Mouse (Mus musculus) CH12.LX (cell line): ENCODE measurements around the gene F7. TPM values are rescaled to one million over a fixed set of nuclear protein-coding genes. Genes with fewer than 3 reads are reported as not detected.

ENCODE experiments used
- DNase-seq: peaks from one replicate; pipeline ENCODE4 v3.0.0-alpha.2; 2013; ENCODE audit errors: extremely low read depth
- H3K27ac ChIP-seq: 2 replicates; pipeline ENCODE4 v1.5.1; 2012; ENCODE audit warnings: low read depth, mild to moderate bottlenecking, control low read depth, moderate library complexity; ENCODE audit not compliant: insufficient read depth
- H3K27me3 ChIP-seq: replicated peaks from 2 replicates; pipeline ENCODE3; 2012; ENCODE audit warnings: inconsistent platforms
- H3K36me3 ChIP-seq, 2 experiments: replicated peaks in 1 of 2; 2 replicates each; pipeline versions ENCODE3 to v1.6.1; 2012; ENCODE audit warnings: inconsistent platforms in 1 of 2, low read length in 1 of 2, mild to moderate bottlenecking in 1 of 2, mixed read lengths in 1 of 2, moderate library complexity in 1 of 2; ENCODE audit not compliant: control insufficient read depth in 1 of 2, insufficient read depth in 1 of 2
- H3K4me1 ChIP-seq, 2 experiments: 2 replicates each; pipeline ENCODE4 v1.6.1; 2012; ENCODE audit warnings: inconsistent platforms in 1 of 2, moderate library complexity in 1 of 2; ENCODE audit not compliant: insufficient read depth in 2 of 2, control insufficient read depth in 1 of 2
- H3K4me2 ChIP-seq: 2 replicates; pipeline ENCODE4 v1.6.1; 2012; ENCODE audit warnings: low read depth, mild to moderate bottlenecking, control low read depth; ENCODE audit not compliant: poor library complexity, insufficient read depth, severe bottlenecking
- H3K4me3 ChIP-seq, 3 experiments: fragments of 150-350 bp in 1 of 3; sonication (generic) in 1 of 3; replicated peaks in 1 of 3; 2 replicates each; pipeline versions ENCODE3 to v1.5.1; 2011 to 2012; ENCODE audit warnings: low read depth in 2 of 3, low read length in 2 of 3, mild to moderate bottlenecking in 2 of 3, moderate library complexity in 2 of 3, control low read depth in 1 of 3, improper control_type of control experiment in 1 of 3, inconsistent platforms in 1 of 3, mixed read lengths in 1 of 3; ENCODE audit not compliant: poor library complexity in 1 of 3
- H3K79me2 ChIP-seq: replicated peaks from 2 replicates; pipeline ENCODE4 v1.6.1; 2012; ENCODE audit warnings: mild to moderate bottlenecking, moderate library complexity; ENCODE audit not compliant: control insufficient read depth, poor library complexity, insufficient read depth, severe bottlenecking; ENCODE audit errors: extremely low read depth
- H3K9ac ChIP-seq: 2 replicates; pipeline ENCODE4 v1.6.1; 2012; ENCODE audit warnings: low read depth, mild to moderate bottlenecking, control low read depth, moderate library complexity; ENCODE audit not compliant: insufficient read depth
- H3K9me3 ChIP-seq: replicated peaks from 2 replicates; pipeline ENCODE3; 2012; ENCODE audit warnings: low read length, inconsistent platforms, mixed read lengths
- CHD1 ChIP-seq: IDR thresholded peaks from 2 replicates; pipeline ENCODE4 v1.6.1; 2012; ENCODE audit warnings: low read depth, low read length, improper control_type of control experiment, inconsistent platforms
- CTCF ChIP-seq, 2 experiments: IDR thresholded peaks in 1 of 2; conservative IDR thresholded peaks in 1 of 2; 2 replicates each; pipeline ENCODE4 v1.5.1; 2011 to 2012; ENCODE audit warnings: low read depth in 2 of 2, low read length in 2 of 2, improper control_type of control experiment in 1 of 2, inconsistent platforms in 1 of 2, mild to moderate bottlenecking in 1 of 2, moderate library complexity in 1 of 2
- ELF1 ChIP-seq: IDR thresholded peaks from 2 replicates; pipeline ENCODE4 v1.6.1; 2014; ENCODE audit warnings: low read depth, mild to moderate bottlenecking, inconsistent platforms, low read length, improper control_type of control experiment
- GABPA ChIP-seq: IDR thresholded peaks from 2 replicates; pipeline ENCODE4 v1.6.1; 2012; ENCODE audit warnings: low read depth, low read length, improper control_type of control experiment, inconsistent platforms; ENCODE audit not compliant: insufficient replicate concordance
- HCFC1 ChIP-seq: IDR thresholded peaks from 2 replicates; pipeline ENCODE4 v1.6.1; 2012; ENCODE audit warnings: low read depth, mild to moderate bottlenecking, inconsistent platforms, low read length, improper control_type of control experiment
- MAX ChIP-seq: IDR thresholded peaks from 2 replicates; pipeline ENCODE4 v1.6.1; 2011; ENCODE audit warnings: low read length, improper control_type of control experiment
- MAZ ChIP-seq: IDR thresholded peaks from 2 replicates; pipeline ENCODE4 v1.6.1; 2012; ENCODE audit warnings: low read depth, mild to moderate bottlenecking, inconsistent platforms, low read length, improper control_type of control experiment, moderate library complexity
- MXI1 ChIP-seq: IDR thresholded peaks from 2 replicates; pipeline ENCODE4 v1.6.1; 2011; ENCODE audit warnings: mild to moderate bottlenecking, low read depth, low read length, improper control_type of control experiment
- NELFE ChIP-seq: IDR thresholded peaks from 2 replicates; pipeline ENCODE4 v1.6.1; 2011; ENCODE audit warnings: low read depth, low read length, improper control_type of control experiment
- NRF1 ChIP-seq: IDR thresholded peaks from 2 replicates; pipeline ENCODE4 v1.6.1; 2014; ENCODE audit warnings: low read depth, mild to moderate bottlenecking, inconsistent platforms, low read length, improper control_type of control experiment, moderate library complexity
- PAX5 ChIP-seq: IDR thresholded peaks from 2 replicates; pipeline ENCODE4 v1.6.1; 2012; ENCODE audit warnings: low read length, inconsistent platforms, mixed read lengths
- POLR2A ChIP-seq: IDR thresholded peaks from 2 replicates; pipeline ENCODE4 v1.6.1; 2011; ENCODE audit warnings: low read depth, mild to moderate bottlenecking, improper control_type of control experiment, low read length
- POLR2AphosphoS2 ChIP-seq: IDR thresholded peaks from 2 replicates; pipeline ENCODE4 v1.6.1; 2011; ENCODE audit warnings: low read depth, low read length, improper control_type of control experiment
- RAD21 ChIP-seq: IDR thresholded peaks from 2 replicates; pipeline ENCODE4 v1.6.1; 2011; ENCODE audit warnings: low read depth, mild to moderate bottlenecking, low read length, improper control_type of control experiment, moderate library complexity
- RCOR1 ChIP-seq: conservative IDR thresholded peaks from 2 replicates; pipeline ENCODE4 v1.6.1; 2012; ENCODE audit warnings: low read depth, mild to moderate bottlenecking, inconsistent platforms, low read length, improper control_type of control experiment
- SMC3 ChIP-seq: IDR thresholded peaks from 2 replicates; pipeline ENCODE4 v1.6.1; 2011; ENCODE audit warnings: low read depth, low read length, improper control_type of control experiment
- TBP ChIP-seq: conservative IDR thresholded peaks from 2 replicates; pipeline ENCODE4 v1.6.1; 2011; ENCODE audit warnings: low read depth, low read length, improper control_type of control experiment
- ZKSCAN1 ChIP-seq: IDR thresholded peaks from 2 replicates; pipeline ENCODE4 v1.6.1; 2012; ENCODE audit warnings: low read depth, inconsistent platforms, low read length, improper control_type of control experiment, borderline replicate concordance
- ZMIZ1 ChIP-seq: IDR thresholded peaks from 2 replicates; pipeline ENCODE4 v1.6.1; 2012; ENCODE audit warnings: low read depth, mild to moderate bottlenecking, inconsistent platforms, low read length, improper control_type of control experiment
- ZNF384 ChIP-seq: IDR thresholded peaks from 2 replicates; pipeline ENCODE4 v1.6.1; 2012; ENCODE audit warnings: low read depth, low read length, improper control_type of control experiment, inconsistent platforms
- dilution Hi-C: fragments of 300-500 bp; cut with MboI; formaldehyde crosslinking; loops from 2 replicates; pipeline ENCODE4 v1.14.3; 2020; ENCODE audit warnings: low sequenced_read_pairs; ENCODE audit not compliant: extremely low pct_unique_long_range_greater_than_20kb, extremely low pct_ligation_motif_present
- in situ Hi-C: fragments of 300-500 bp; cut with MboI; formaldehyde crosslinking; loops from 3 replicates; pipeline ENCODE4 v1.14.3; 2019; ENCODE audit warnings: low sequenced_read_pairs, low pct_ligation_motif_present, low pct_unique_long_range_greater_than_20kb, mixed read lengths
- polyA plus RNA-seq: library from polyadenylated mRNA; unstranded; fragments of >175 nt; gene quantifications from 2 replicates; pipeline ENCODE4 v1.2.1, GENCODE M21; 2012; ENCODE audit warnings: low read depth; ENCODE audit not compliant: insufficient read length
- total RNA-seq, 2 experiments: library from RNA; depleted of rRNA; stranded (reverse); fragments of 300-350 nt in 1 of 2; fragments of >200 nt in 1 of 2; gene quantifications; 2 replicates each; pipeline ENCODE4 v1.2.3; 2012 to 2014

The F7 gene
- total and polyA plus RNA-seq, 3 experiments = not detected

DNA sequence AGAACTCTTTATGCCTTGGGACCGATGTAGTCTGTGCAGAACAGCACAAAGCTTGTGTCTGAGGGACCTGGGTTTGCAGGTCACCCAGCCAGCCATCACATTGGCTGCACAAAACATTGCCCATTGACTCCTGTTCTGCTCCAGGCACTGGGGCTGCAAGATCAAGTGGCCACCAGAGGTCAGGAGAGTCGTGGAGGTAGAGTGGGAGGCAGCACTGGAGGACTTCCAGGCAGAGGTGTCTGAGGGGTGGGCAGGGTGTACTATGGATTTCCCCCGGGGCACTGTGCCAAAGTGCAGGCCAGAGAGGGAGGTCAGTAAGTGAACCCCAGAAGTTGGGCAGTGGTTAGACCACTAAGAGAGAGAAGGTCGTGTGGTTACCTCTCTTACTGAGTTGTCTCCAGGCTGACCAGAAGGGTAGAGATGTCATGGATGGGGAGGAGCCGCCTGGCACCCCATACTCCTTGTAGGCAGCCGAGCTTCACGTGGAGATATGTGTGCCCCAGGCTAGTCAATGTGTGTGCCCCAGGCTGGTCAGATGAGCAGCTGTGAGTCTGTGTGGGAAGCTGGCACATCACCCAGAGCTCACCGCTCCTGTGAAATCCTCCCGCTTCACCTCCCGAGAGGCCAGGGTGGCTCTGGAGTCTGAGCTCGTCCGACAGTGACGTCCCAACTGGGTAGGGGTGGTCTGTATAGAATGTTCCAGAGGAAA, 37.0 kb upstream of the F7 start:
- TF ChIP-seq RAD21 (peak; percentile 33), CTCF (conservative IDR thresholded peaks at IDR 0.05 in 1 of 2, IDR thresholded peaks at IDR 0.05 in 1 of 2; ENCODE audit: low read depth in 2 of 2, low read length in 2 of 2) (peak in 1 of 2 experiments; percentile 55; a peak in 2 of 4 replicates), SMC3 (peak; percentile 42), MXI1 (no peak)
- DNase-seq = no peak
- Histone ChIP-seq H3K27ac (no peak overlapping the region), H3K4me3 (no peak overlapping the region), H3K4me2 (no peak overlapping the region), H3K9ac (no peak overlapping the region), H3K79me2 (no peaks in the 10 kb centered on the region), H3K9me3 (no peaks in the 10 kb centered on the region), H3K36me3 (no peaks in the 10 kb centered on the region), H3K27me3 (peaks cover 96% of the 10 kb centered on the region), H3K4me1 (no peaks in the 10 kb centered on the region)
- dilution Hi-C loops (no loop called here), in situ Hi-C loops (loop anchor here (25.0 kb wide), 1 partner anchor 223 kb away; the partner anchor contains the start of gene Grtp1)

DNA sequence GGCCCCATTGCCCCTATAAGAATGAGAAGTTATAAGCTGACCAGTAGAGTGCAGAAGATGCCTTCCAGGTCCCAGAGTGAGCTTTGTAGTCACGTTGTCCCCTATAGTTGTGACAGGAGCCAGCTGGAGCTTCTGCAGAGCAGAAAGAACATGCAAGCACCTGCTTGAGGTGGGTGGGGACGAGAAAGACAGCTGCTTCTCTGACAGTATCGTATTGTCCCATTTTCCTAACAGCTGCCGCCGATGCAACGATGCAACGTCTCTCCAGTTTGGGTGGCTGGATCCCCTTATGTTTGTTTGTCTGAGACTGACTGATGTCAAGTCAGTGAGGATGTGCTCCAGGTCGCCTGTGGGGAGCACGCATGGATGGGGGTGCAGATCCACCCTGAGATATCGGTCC, 34.4 kb upstream of the F7 start:
- in situ Hi-C loops (loop anchor here (25.0 kb wide), 1 partner anchor 221 kb away; the partner anchor contains the start of gene Grtp1), dilution Hi-C loops (no loop called here)
- Histone ChIP-seq H3K9ac (no peak overlapping the region), H3K36me3 (no peaks in the 10 kb centered on the region), H3K9me3 (no peaks in the 10 kb centered on the region), H3K27ac (no peak overlapping the region), H3K4me1 (no peaks in the 10 kb centered on the region), H3K79me2 (no peaks in the 10 kb centered on the region)
- TF ChIP-seq RCOR1 = no peak
- TF ChIP-seq SMC3 = no peak
- TF ChIP-seq ZMIZ1 = no peak
- no peak for TF ChIP-seq POLR2AphosphoS2
- no peak for TF ChIP-seq CHD1
- TF ChIP-seq, all 38 proteins: peak for 0
- Histone ChIP-seq H3K4me3 (no peak overlapping the region), H3K4me2 (no peak overlapping the region), H3K27me3 (peaks cover 96% of the 10 kb centered on the region)
- DNase-seq = no peak

DNA sequence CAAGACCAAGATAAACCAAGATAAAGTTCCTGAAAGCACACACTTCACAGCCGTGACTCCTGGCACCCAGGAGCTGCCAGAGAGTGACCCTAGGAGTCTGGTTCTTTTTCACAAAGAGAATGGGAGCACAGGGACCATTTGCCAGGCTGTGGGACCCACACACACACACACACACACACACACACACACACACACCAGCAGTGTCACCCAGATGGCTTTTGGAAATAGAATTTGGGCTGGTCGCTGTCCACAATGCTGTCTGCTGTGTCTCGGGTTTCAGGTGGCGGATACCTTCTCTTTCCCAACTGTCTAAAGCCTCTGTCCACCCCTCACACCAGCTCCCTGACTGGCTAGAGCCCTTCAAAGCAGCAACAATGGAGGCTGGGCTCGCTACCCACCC, 31.4 kb upstream of the F7 start:
- TF ChIP-seq POLR2A (no peak), PAX5 (no peak), MAX (no peak), CTCF (conservative IDR thresholded peaks at IDR 0.05 in 1 of 2, IDR thresholded peaks at IDR 0.05 in 1 of 2; ENCODE audit: low read depth in 2 of 2, low read length in 2 of 2) (no peak), POLR2AphosphoS2 (no peak), ELF1 (no peak), ZNF384 (no peak), NELFE (no peak), RCOR1 (no peak), MAZ (no peak), NRF1 (no peak), ZKSCAN1 (no peak), GABPA (no peak), TBP (no peak), HCFC1 (no peak)
- Histone ChIP-seq H3K4me3 (no peak overlapping the region), H3K4me2 (no peak overlapping the region), H3K9me3 (no peaks in the 10 kb centered on the region), H3K4me1 (no peaks in the 10 kb centered on the region), H3K27ac (no peak overlapping the region), H3K9ac (no peak overlapping the region), H3K36me3 (no peaks in the 10 kb centered on the region), H3K27me3 (peaks cover 97% of the 10 kb centered on the region), H3K79me2 (no peaks in the 10 kb centered on the region)
- dilution Hi-C loops (no loop called here), in situ Hi-C loops (loop anchor here (25.0 kb wide), 1 partner anchor 218 kb away; the partner anchor contains the start of gene Grtp1)
- no peak for DNase-seq
